Mouse (Mus musculus) embryonic facial prominence, embryonic 11.5 days (tissue): ENCODE measurements around the gene Zfp36l3. TPM values are rescaled to one million over a fixed set of nuclear protein-coding genes. Genes with fewer than 3 reads are reported as not detected.
"Not testable (repeated sequence)": the region's sequence is repeated elsewhere in the genome, so short reads cannot be mapped to it uniquely, and the experiment has no call there.

Source experiments
- ATAC-seq: fragments of 200-750 bp; cut with Nextera tagmentation; replicated peaks from 2 replicates; pipeline ENCODE4 v1.8.0; 2017; ENCODE audit warnings: low read depth; ENCODE audit not compliant: insufficient number of reproducible peaks, low FRiP score, low TSS enrichment
- DNase-seq: peaks from one replicate; pipeline ENCODE4 v3.0.0-alpha.2; 2015; ENCODE audit warnings: low spot score
- H3K27ac ChIP-seq: fragments of 300-500 bp; sonication (generic); replicated peaks from 2 replicates; pipeline ENCODE4 v1.5.1; 2014; ENCODE audit warnings: mild to moderate bottlenecking, low read depth, low read length, control low read depth
- H3K27me3 ChIP-seq: fragments of 300-500 bp; sonication (generic); 2 replicates; pipeline ENCODE4 v1.6.1; 2014; ENCODE audit warnings: mild to moderate bottlenecking, low read length, moderate library complexity, mixed read lengths; ENCODE audit not compliant: control insufficient read depth, insufficient read depth
- H3K36me3 ChIP-seq: fragments of 300-500 bp; sonication (generic); replicated peaks from 2 replicates; pipeline ENCODE4 v1.6.1; 2014; ENCODE audit warnings: low read depth, mild to moderate bottlenecking, low read length, moderate library complexity, mixed read lengths; ENCODE audit not compliant: control insufficient read depth, insufficient read depth
- H3K4me1 ChIP-seq: fragments of 300-500 bp; sonication (generic); 2 replicates; pipeline ENCODE4 v1.6.1; 2014; ENCODE audit warnings: low read length, mixed read lengths; ENCODE audit not compliant: control insufficient read depth, insufficient read depth
- H3K4me2 ChIP-seq: fragments of 300-500 bp; sonication (generic); 2 replicates; pipeline ENCODE4 v1.6.1; 2014; ENCODE audit warnings: low read depth, mild to moderate bottlenecking, control low read depth, low read length, moderate library complexity
- H3K4me3 ChIP-seq: fragments of 300-500 bp; sonication (generic); 2 replicates; pipeline ENCODE4 v1.5.1; 2014; ENCODE audit warnings: low read depth, low read length, control low read depth
- H3K9ac ChIP-seq: fragments of 300-500 bp; sonication (generic); replicated peaks from 2 replicates; pipeline ENCODE4 v1.6.1; 2014; ENCODE audit warnings: mild to moderate bottlenecking, control low read depth, low read length
- H3K9me3 ChIP-seq: fragments of 300-500 bp; sonication (generic); replicated peaks from 2 replicates; pipeline ENCODE4 v1.6.1; 2016; ENCODE audit warnings: mild to moderate bottlenecking, low read length, inconsistent platforms, mixed read lengths; ENCODE audit not compliant: control insufficient read depth
- WGBS: fragments of 180-500 bp; shearing (Covaris S2); extraction: QIAGEN DNeasy Blood & Tissue Kit; methylation state at CpG from one replicate; pipeline ENCODE4 v1.1.7; 2014; 5-methylcytosine and 5-hydroxymethylcytosine counted together
- polyA plus RNA-seq: library from polyadenylated mRNA; unstranded; fragments of >200 nt; fragmentation: Nextera tagmentation; extraction: Ambion mirVana; gene quantifications from 2 replicates; pipeline ENCODE4 v1.2.1, GENCODE M21; 2014

Zfp36l3 gene
- polyA plus RNA-seq: not detected in 2 replicates

DNA sequence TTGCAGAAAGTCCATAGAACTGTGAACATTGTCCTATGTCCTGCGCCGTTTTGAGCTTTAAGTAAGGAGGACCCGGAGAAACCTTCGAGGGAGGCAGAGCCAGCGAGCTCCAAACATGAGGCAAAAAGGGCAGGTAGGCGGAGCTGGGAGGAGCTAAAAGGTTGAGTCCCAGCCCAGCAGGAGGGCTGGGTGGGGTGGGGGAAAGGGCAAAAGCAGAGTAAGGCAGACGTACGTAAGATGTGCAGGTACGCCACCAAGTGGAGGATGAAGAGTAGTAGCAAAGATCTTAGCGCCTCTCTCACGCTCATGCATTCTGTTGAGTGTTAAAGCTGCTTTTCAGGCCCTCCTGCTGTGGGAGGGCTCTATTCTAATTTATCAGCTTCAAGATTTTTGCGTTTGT lies at the start of gene Zfp36l3:
Gene Zfp36l3 (minus strand): TSS at position 119 of the 400 bp plus-strand sequence.
- Histone ChIP-seq H3K27me3 (no peaks in the 10 kb centered on the region), H3K9me3 (no peaks in the 10 kb centered on the region), H3K4me3 (no peak within 1 kb of the TSS), H3K4me1 (no peaks in the 10 kb centered on the region), H3K36me3 (no peaks in the 10 kb centered on the region), H3K4me2 (no peak within 1 kb of the TSS), H3K27ac (no peak within 1 kb of the TSS), H3K9ac (no peak within 1 kb of the TSS)
- ATAC-seq: no peak
- 75% methylated on average over 11 of the region's 12 CpGs for WGBS
- no peak for DNase-seq

DNA sequence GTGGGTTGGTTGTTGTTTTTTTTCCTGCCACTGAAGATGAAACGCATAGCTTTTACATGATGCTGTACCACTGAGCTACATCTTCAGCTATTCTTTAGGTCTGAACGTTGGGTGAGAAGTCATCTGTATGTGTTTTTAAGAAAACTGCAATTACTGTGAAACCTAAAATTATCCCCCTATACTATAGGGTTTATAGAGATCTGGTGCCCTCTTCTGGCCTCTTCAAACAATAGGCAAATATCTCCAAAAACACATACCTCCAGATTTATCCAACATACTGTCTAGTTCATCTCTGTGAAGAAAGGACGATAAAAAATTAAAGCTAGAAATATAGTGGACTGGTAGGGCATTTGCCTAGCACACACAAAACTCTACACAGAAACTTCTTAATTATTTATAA lies 22.9 kb upstream of the Zfp36l3 start:
- H3K4me1 ChIP-seq: no peaks in the 10 kb centered on the region
- peak; percentile 9 for DNase-seq
- no peaks in the 10 kb centered on the region for H3K27me3 ChIP-seq
- H3K4me3 ChIP-seq: no peak overlapping the region
- H3K27ac ChIP-seq: no peak overlapping the region
- WGBS: 36% methylated on average over 3 of the region's 3 CpGs
- H3K9me3 ChIP-seq: no peaks in the 10 kb centered on the region
- H3K36me3 ChIP-seq: no peaks in the 10 kb centered on the region
- H3K9ac ChIP-seq: no peak overlapping the region
- no peak overlapping the region for H3K4me2 ChIP-seq
- no peak for ATAC-seq

DNA sequence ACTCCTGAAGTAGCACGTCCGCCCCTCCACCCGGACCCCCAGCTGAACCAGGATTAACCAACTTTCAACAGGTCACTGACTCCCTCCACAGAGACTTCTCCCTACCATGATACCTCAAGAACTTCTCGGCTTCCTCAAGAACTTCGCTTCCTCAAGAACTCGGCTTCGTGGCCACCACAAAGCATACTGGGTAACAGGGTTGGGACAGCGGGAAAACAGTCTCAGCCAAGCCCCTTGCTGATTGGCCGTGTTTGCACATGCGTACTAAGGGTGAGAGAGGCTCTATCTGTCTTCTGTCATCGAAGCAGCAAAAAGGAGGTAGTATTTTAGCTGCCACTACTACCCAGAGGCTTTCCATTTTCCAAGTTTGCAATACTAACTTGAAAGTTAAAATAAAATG lies 21.3 kb upstream of the Zfp36l3 start, which contains the start of gene Xlr:
Gene Xlr (minus strand): TSS at position 188 of the 400 bp plus-strand sequence.
- H3K9ac ChIP-seq, H3K9me3 ChIP-seq, H3K36me3 ChIP-seq, H3K4me3 ChIP-seq, H3K4me1 ChIP-seq, H3K27me3 ChIP-seq, DNase-seq, ATAC-seq, H3K4me2 ChIP-seq, H3K27ac ChIP-seq: not testable (repeated sequence)
- WGBS: 77% methylated on average over 10 of the region's 11 CpGs

DNA sequence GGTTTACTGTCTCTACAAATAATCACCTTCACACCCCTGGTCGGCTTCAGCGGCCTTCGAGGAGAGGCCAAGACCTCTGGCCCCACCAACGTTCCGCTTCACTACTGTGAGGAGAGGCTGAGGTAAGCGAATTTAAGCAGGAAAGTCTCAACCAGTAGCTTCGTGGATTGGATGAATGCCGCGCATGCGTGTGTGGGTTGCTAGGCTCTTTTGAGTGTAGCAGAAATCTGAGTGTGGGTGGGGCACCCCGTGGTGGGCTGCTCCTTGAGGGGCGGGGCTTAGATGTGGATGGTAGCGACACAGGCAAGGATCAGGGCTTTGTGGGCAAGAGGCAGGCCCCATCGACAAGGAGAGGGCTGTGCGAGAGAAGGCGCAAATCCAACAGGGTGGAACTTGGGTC lies 18.5 kb downstream of the Zfp36l3 start, which contains the start of gene 1700013H16Rik:
Gene 1700013H16Rik (minus strand): TSS at position 96 of the 400 bp plus-strand sequence.
- WGBS: 95% methylated on average over 16 of the region's 16 CpGs
- H3K4me3 ChIP-seq: no peak within 1 kb of the TSS
- H3K9me3 ChIP-seq: no peaks in the 10 kb centered on the region
- ATAC-seq (no peak), DNase-seq (no peak)
- H3K4me2 ChIP-seq: no peak within 1 kb of the TSS
- no peaks in the 10 kb centered on the region for H3K27me3 ChIP-seq
- H3K4me1 ChIP-seq: no peaks in the 10 kb centered on the region
- H3K36me3 ChIP-seq: no peaks in the 10 kb centered on the region
- no peak within 1 kb of the TSS for H3K9ac ChIP-seq
- H3K27ac ChIP-seq: no peak within 1 kb of the TSS

- DNase-seq (no peak), ATAC-seq (no peak)
- no peaks in the 10 kb centered on the region for H3K4me1 ChIP-seq
- no peaks in the 10 kb centered on the region for H3K27me3 ChIP-seq
- no peak overlapping the region for H3K4me2 ChIP-seq
- no peak overlapping the region for H3K4me3 ChIP-seq
- WGBS: 75% methylated on average over 1 of the region's 1 CpGs
- H3K9me3 ChIP-seq: no peaks in the 10 kb centered on the region
- H3K27ac ChIP-seq: no peak overlapping the region
- no peak overlapping the region for H3K9ac ChIP-seq
- H3K36me3 ChIP-seq: no peaks in the 10 kb centered on the region
Observed at GRCm38 (mm10) chrX:53752851-53753250, 23.3 kb downstream of the Zfp36l3 start.

- 89% methylated on average over 2 of the region's 2 CpGs for WGBS
- Histone ChIP-seq H3K4me3 (no peak overlapping the region), H3K27ac (no peak overlapping the region), H3K4me2 (no peak overlapping the region), H3K9me3 (no peaks in the 10 kb centered on the region), H3K4me1 (no peaks in the 10 kb centered on the region), H3K9ac (no peak overlapping the region), H3K36me3 (no peaks in the 10 kb centered on the region), H3K27me3 (no peaks in the 10 kb centered on the region)
- no peak for DNase-seq
- ATAC-seq: no peak
Observed at GRCm38 (mm10) chrX:53728967-53729366, 47.2 kb downstream of the Zfp36l3 start.

- 82% methylated on average over 11 of the region's 11 CpGs for WGBS
- no peaks in the 10 kb centered on the region for H3K27me3 ChIP-seq
Observed at GRCm38 (mm10) chrX:53724596-53724995, 51.6 kb downstream of the Zfp36l3 start, which contains the start of gene 4930502E18Rik. Gene 4930502E18Rik, plus strand, starts transcription at chrX:53724826.

More at GRCm38 (mm10) chrX:53724596-53724995, 51.6 kb downstream of the Zfp36l3 start, which contains the start of gene 4930502E18Rik:
- no peak for ATAC-seq
- Histone ChIP-seq H3K9me3 (no peaks in the 10 kb centered on the region), H3K4me1 (no peaks in the 10 kb centered on the region), H3K4me3 (no peak within 1 kb of the TSS), H3K36me3 (no peaks in the 10 kb centered on the region), H3K4me2 (no peak within 1 kb of the TSS), H3K9ac (no peak within 1 kb of the TSS), H3K27ac (no peak within 1 kb of the TSS)
- no peak for DNase-seq
